Mouse (Mus musculus): ENCODE measurements at regions not wholly inside any gene's neighbourhood (a gene's known extent, or its start where the extent isn't known, plus 50 kb on each side); places are given as distances from the start of the nearest gene placed in this dataset.

- DNase-seq (ENCODE audit: low read depth in 3 of 3, low spot score in 3 of 3) (no peak), ATAC-seq (ENCODE audit: insufficient read depth) (no peak)
- Histone ChIP-seq H3K27me3 (ENCODE audit: control insufficient read depth, insufficient read depth, low read length) (no peaks in the 10 kb centered on the region), H3K27ac (no peak overlapping the region), H3K4me3 (ENCODE audit: insufficient read depth in 1 of 2, low read depth in 2 of 2, low read length in 2 of 2) (no peak overlapping the region), H3K4me1 (replicated peaks; ENCODE audit: control insufficient read depth in 2 of 2, insufficient read depth in 2 of 2, low read length in 1 of 2) (no peaks in the 10 kb centered on the region), H3K9me3 (ENCODE audit: control insufficient read depth, low read length) (no peaks in the 10 kb centered on the region), H3K36me3 (replicated peaks; ENCODE audit: control insufficient read depth, insufficient read depth, low read depth) (no peaks in the 10 kb centered on the region), H3K9ac (replicated peaks) (no peak overlapping the region), H3K4me2 (ENCODE audit: low read depth) (no peak overlapping the region)
- TF ChIP-seq CTCF (IDR thresholded peaks at IDR 0.05; ENCODE audit: low read depth) (no peak), EP300 (IDR thresholded peaks at IDR 0.05; ENCODE audit: low read depth) (no peak)
These were observed 295.7 kb upstream of the Cited2 start for GRCm38 (mm10) chr10:17427316-17427715.

GRCm38 (mm10) chr10:17428315-17428714 is 294.7 kb upstream of the Cited2 start:
- TF ChIP-seq CTCF (IDR thresholded peaks at IDR 0.05; ENCODE audit: low read depth) (no peak), EP300 (IDR thresholded peaks at IDR 0.05; ENCODE audit: low read depth) (no peak)
- Histone ChIP-seq H3K36me3 (replicated peaks; ENCODE audit: control insufficient read depth, insufficient read depth, low read depth) (no peaks in the 10 kb centered on the region), H3K4me1 (replicated peaks; ENCODE audit: control insufficient read depth in 2 of 2, insufficient read depth in 2 of 2, low read length in 1 of 2) (no peaks in the 10 kb centered on the region), H3K27me3 (ENCODE audit: control insufficient read depth, insufficient read depth, low read length) (no peaks in the 10 kb centered on the region), H3K9me3 (ENCODE audit: control insufficient read depth, low read length) (no peaks in the 10 kb centered on the region), H3K4me3 (ENCODE audit: insufficient read depth in 1 of 2, low read depth in 2 of 2, low read length in 2 of 2) (no peak overlapping the region), H3K4me2 (ENCODE audit: low read depth) (no peak overlapping the region), H3K27ac (no peak overlapping the region), H3K9ac (replicated peaks) (no peak overlapping the region)
- DNase-seq (ENCODE audit: low read depth in 3 of 3, low spot score in 3 of 3), result no peak
- 73% methylated on average over 3 of the region's 3 CpGs for WGBS (ENCODE audit: insufficient replicate concordance)
- no peak for ATAC-seq (ENCODE audit: insufficient read depth)

- Histone ChIP-seq H3K4me2 (ENCODE audit: low read depth) (no peak overlapping the region), H3K9me3 (ENCODE audit: control insufficient read depth, low read length) (no peaks in the 10 kb centered on the region), H3K36me3 (replicated peaks; ENCODE audit: control insufficient read depth, insufficient read depth, low read depth) (no peaks in the 10 kb centered on the region), H3K4me3 (ENCODE audit: insufficient read depth in 1 of 2, low read depth in 2 of 2, low read length in 2 of 2) (no peak overlapping the region), H3K9ac (replicated peaks) (no peak overlapping the region), H3K27me3 (ENCODE audit: control insufficient read depth, insufficient read depth, low read length) (no peaks in the 10 kb centered on the region), H3K4me1 (replicated peaks; ENCODE audit: control insufficient read depth in 2 of 2, insufficient read depth in 2 of 2, low read length in 1 of 2) (no peaks in the 10 kb centered on the region), H3K27ac (no peak overlapping the region)
- DNase-seq (ENCODE audit: low read depth in 3 of 3, low spot score in 3 of 3) (no peak), ATAC-seq (ENCODE audit: insufficient read depth) (no peak)
- 56% methylated on average over 8 of the region's 8 CpGs for WGBS (ENCODE audit: insufficient replicate concordance)
- no peak for TF ChIP-seq EP300 (IDR thresholded peaks at IDR 0.05; ENCODE audit: low read depth)
- TF ChIP-seq CTCF (IDR thresholded peaks at IDR 0.05; ENCODE audit: low read depth), result no peak
These were observed 291.9 kb upstream of the Cited2 start for GRCm38 (mm10) chr10:17431068-17431467.

GRCm38 (mm10) chr10:17434098-17434497 is 288.9 kb upstream of the Cited2 start:
- no peaks in the 10 kb centered on the region for H3K4me1 ChIP-seq (replicated peaks; ENCODE audit: control insufficient read depth in 2 of 2, insufficient read depth in 2 of 2, low read length in 1 of 2)
- 73% methylated on average over 4 of the region's 4 CpGs for WGBS (ENCODE audit: insufficient replicate concordance)
- ATAC-seq (ENCODE audit: insufficient read depth) (no peak), DNase-seq (ENCODE audit: low read depth in 3 of 3, low spot score in 3 of 3) (no peak)
- TF ChIP-seq EP300 (IDR thresholded peaks at IDR 0.05; ENCODE audit: low read depth) (no peak), CTCF (IDR thresholded peaks at IDR 0.05; ENCODE audit: low read depth) (no peak)
- H3K4me2 ChIP-seq (ENCODE audit: low read depth), result no peak overlapping the region
- no peak overlapping the region for H3K27ac ChIP-seq
- H3K27me3 ChIP-seq (ENCODE audit: control insufficient read depth, insufficient read depth, low read length), result no peaks in the 10 kb centered on the region
- no peaks in the 10 kb centered on the region for H3K9me3 ChIP-seq (ENCODE audit: control insufficient read depth, low read length)
- H3K4me3 ChIP-seq (ENCODE audit: insufficient read depth in 1 of 2, low read depth in 2 of 2, low read length in 2 of 2), result no peak overlapping the region
- H3K36me3 ChIP-seq (replicated peaks; ENCODE audit: control insufficient read depth, insufficient read depth, low read depth), result no peaks in the 10 kb centered on the region
- H3K9ac ChIP-seq (replicated peaks), result no peak overlapping the region

GRCm38 (mm10) chr10:17450240-17450639 is 272.8 kb upstream of the Cited2 start:
- no peak overlapping the region for H3K4me3 ChIP-seq (ENCODE audit: insufficient read depth in 1 of 2, low read depth in 2 of 2, low read length in 2 of 2)
- H3K27me3 ChIP-seq (ENCODE audit: control insufficient read depth, insufficient read depth, low read length), result no peaks in the 10 kb centered on the region
- H3K27ac ChIP-seq, result no peak overlapping the region
- H3K4me1 ChIP-seq (replicated peaks; ENCODE audit: control insufficient read depth in 2 of 2, insufficient read depth in 2 of 2, low read length in 1 of 2), result no peaks in the 10 kb centered on the region
- ATAC-seq (ENCODE audit: insufficient read depth) (no peak), DNase-seq (ENCODE audit: low read depth in 3 of 3, low spot score in 3 of 3) (no peak)
- TF ChIP-seq CTCF (IDR thresholded peaks at IDR 0.05; ENCODE audit: low read depth), result no peak
- TF ChIP-seq EP300 (IDR thresholded peaks at IDR 0.05; ENCODE audit: low read depth), result no peak
- 71% methylated on average over 4 of the region's 4 CpGs for WGBS (ENCODE audit: insufficient replicate concordance)
- no peak overlapping the region for H3K4me2 ChIP-seq (ENCODE audit: low read depth)
- H3K9me3 ChIP-seq (ENCODE audit: control insufficient read depth, low read length), result no peaks in the 10 kb centered on the region
- H3K36me3 ChIP-seq (replicated peaks; ENCODE audit: control insufficient read depth, insufficient read depth, low read depth), result no peaks in the 10 kb centered on the region
- no peak overlapping the region for H3K9ac ChIP-seq (replicated peaks)

Data from liver, embryonic 14.5 days (tissue).